Mouse (Mus musculus): Measurements from ENCODE around the gene Nutm2. TPM values are rescaled to one million over a fixed set of nuclear protein-coding genes. Genes with fewer than 3 reads are reported as not detected.

The Nutm2 gene
- total and polyA plus RNA-seq, 3 experiments: not detected

GRCm38 (mm10) chr13:50424517-50424916, 42.6 kb upstream of the Nutm2 start:
- H3K27ac ChIP-seq (ENCODE audit: insufficient read depth, low read depth): no peak overlapping the region
- dilution Hi-C loops (cut with MboI; ENCODE audit: extremely low pct_ligation_motif_present, extremely low pct_unique_long_range_greater_than_20kb, low sequenced_read_pairs) (no loop called here), in situ Hi-C loops (cut with MboI; ENCODE audit: low pct_ligation_motif_present, low pct_unique_long_range_greater_than_20kb, low sequenced_read_pairs) (no loop called here)
- H3K79me2 ChIP-seq (replicated peaks; ENCODE audit: control insufficient read depth, extremely low read depth, insufficient read depth, poor library complexity, severe bottlenecking): no peaks in the 10 kb centered on the region
- no peaks in the 10 kb centered on the region for H3K9me3 ChIP-seq (replicated peaks; ENCODE audit: low read length)
- DNase-seq (ENCODE audit: extremely low read depth): no peak
- H3K4me1 ChIP-seq (ENCODE audit: control insufficient read depth in 1 of 2, insufficient read depth in 2 of 2): peaks cover 6 to 15% of the 10 kb centered on the region in 2 experiments; a peak in 3 of 4 replicates
- no peak overlapping the region for H3K9ac ChIP-seq (ENCODE audit: insufficient read depth, low read depth)
- TF ChIP-seq ZMIZ1 (IDR thresholded peaks at IDR 0.05; ENCODE audit: low read depth, low read length): no peak
- TF ChIP-seq TCF12 (IDR thresholded peaks at IDR 0.05; ENCODE audit: low read depth, low read length): no peak
- TF ChIP-seq SIN3A (IDR thresholded peaks at IDR 0.05; ENCODE audit: low read length): no peak
- TF ChIP-seq ELF1 (IDR thresholded peaks at IDR 0.05; ENCODE audit: low read depth, low read length): no peak
- no peak for TF ChIP-seq RCOR1 (conservative IDR thresholded peaks at IDR 0.05; ENCODE audit: low read depth, low read length)
- TF ChIP-seq NRF1 (IDR thresholded peaks at IDR 0.05; ENCODE audit: low read depth, low read length): no peak
- TF ChIP-seq ETS1 (conservative IDR thresholded peaks at IDR 0.05; ENCODE audit: low read depth, low read length): no peak
- no peak for TF ChIP-seq EP300 (IDR thresholded peaks at IDR 0.05; ENCODE audit: low read length)
- TF ChIP-seq USF2 (conservative IDR thresholded peaks at IDR 0.05; ENCODE audit: low read depth, low read length): no peak
- no peak for TF ChIP-seq MYC (IDR thresholded peaks at IDR 0.05; ENCODE audit: low read depth, low read length)
- no peak for TF ChIP-seq MXI1 (IDR thresholded peaks at IDR 0.05; ENCODE audit: low read depth, low read length)
- no peak for TF ChIP-seq JUN (IDR thresholded peaks at IDR 0.05; ENCODE audit: insufficient read depth, low read depth, low read length)
- TF ChIP-seq ZNF384 (IDR thresholded peaks at IDR 0.05; ENCODE audit: low read depth, low read length): no peak
- TF ChIP-seq GABPA (IDR thresholded peaks at IDR 0.05; ENCODE audit: insufficient replicate concordance, low read depth, low read length): no peak
- no peak for TF ChIP-seq KAT2A (IDR thresholded peaks at IDR 0.05; ENCODE audit: insufficient replicate concordance, low read length)
- TF ChIP-seq POLR2AphosphoS2 (IDR thresholded peaks at IDR 0.05; ENCODE audit: low read depth, low read length): no peak
- H3K4me3 ChIP-seq (replicated peaks in 1 of 3; ENCODE audit: low read depth in 2 of 3, low read length in 2 of 3, poor library complexity in 1 of 3): no peak overlapping the region
- no peak overlapping the region for H3K4me2 ChIP-seq (ENCODE audit: insufficient read depth, low read depth, poor library complexity, severe bottlenecking)
- H3K36me3 ChIP-seq (replicated peaks in 1 of 2; ENCODE audit: control insufficient read depth in 1 of 2, insufficient read depth in 1 of 2, low read length in 1 of 2): peaks cover 57 to 92% of the 10 kb centered on the region in 2 experiments
- no peaks in the 10 kb centered on the region for H3K27me3 ChIP-seq (replicated peaks)

- Histone ChIP-seq H3K36me3 (replicated peaks in 1 of 2; ENCODE audit: control insufficient read depth in 1 of 2, insufficient read depth in 1 of 2, low read length in 1 of 2) (peaks cover 69 to 95% of the 10 kb centered on the region in 2 experiments), H3K4me1 (ENCODE audit: control insufficient read depth in 1 of 2, insufficient read depth in 2 of 2) (peaks cover 0 to 7% of the 10 kb centered on the region in 2 experiments; a peak in 1 of 4 replicates), H3K79me2 (replicated peaks; ENCODE audit: control insufficient read depth, extremely low read depth, insufficient read depth, poor library complexity, severe bottlenecking) (no peaks in the 10 kb centered on the region), H3K9me3 (replicated peaks; ENCODE audit: low read length) (no peaks in the 10 kb centered on the region), H3K9ac (ENCODE audit: insufficient read depth, low read depth) (no peak overlapping the region), H3K27me3 (replicated peaks) (no peaks in the 10 kb centered on the region), H3K27ac (ENCODE audit: insufficient read depth, low read depth) (no peak overlapping the region), H3K4me3 (replicated peaks in 1 of 3; ENCODE audit: low read depth in 2 of 3, low read length in 2 of 3, poor library complexity in 1 of 3) (no peak overlapping the region), H3K4me2 (ENCODE audit: insufficient read depth, low read depth, poor library complexity, severe bottlenecking) (no peak overlapping the region)
- dilution Hi-C loops (cut with MboI; ENCODE audit: extremely low pct_ligation_motif_present, extremely low pct_unique_long_range_greater_than_20kb, low sequenced_read_pairs): no loop called here
- no peak for DNase-seq (ENCODE audit: extremely low read depth)
- in situ Hi-C loops (cut with MboI; ENCODE audit: low pct_ligation_motif_present, low pct_unique_long_range_greater_than_20kb, low sequenced_read_pairs): no loop called here
- TF ChIP-seq PAX5 (IDR thresholded peaks at IDR 0.05; ENCODE audit: low read length) (no peak), SMC3 (IDR thresholded peaks at IDR 0.05; ENCODE audit: low read depth, low read length) (no peak), MAFK (IDR thresholded peaks at IDR 0.05; ENCODE audit: insufficient replicate concordance, low read length) (no peak), IRF4 (IDR thresholded peaks at IDR 0.05; ENCODE audit: low read depth, low read length) (no peak), ETS1 (conservative IDR thresholded peaks at IDR 0.05; ENCODE audit: low read depth, low read length) (no peak), ELF1 (IDR thresholded peaks at IDR 0.05; ENCODE audit: low read depth, low read length) (no peak), POLR2AphosphoS2 (IDR thresholded peaks at IDR 0.05; ENCODE audit: low read depth, low read length) (no peak), RCOR1 (conservative IDR thresholded peaks at IDR 0.05; ENCODE audit: low read depth, low read length) (no peak), ZNF384 (IDR thresholded peaks at IDR 0.05; ENCODE audit: low read depth, low read length) (no peak), POLR2A (IDR thresholded peaks at IDR 0.05; ENCODE audit: low read depth, low read length) (no peak)
These were observed 40.4 kb upstream of the Nutm2 start for GRCm38 (mm10) chr13:50426686-50427085.
